Mouse (Mus musculus): ENCODE data around the gene Card14. TPM values are rescaled to one million over a fixed set of nuclear protein-coding genes. Genes with fewer than 3 reads are reported as not detected.
"Not testable (repeated sequence)": the region's sequence is repeated elsewhere in the genome, so short reads cannot be mapped to it uniquely, and the experiment has no call there.

Gene Card14
- total RNA-seq (2015) (not detected in 2 replicates), total RNA-seq (2017) (not detected in 2 replicates)

GRCm38 (mm10) chr11:119307658-119307867 is at the start of gene Card14:
TSS of gene Card14 (plus strand) at chr11:119307768.
- no peak for ATAC-seq (replicated peaks; ENCODE audit: poor library complexity)

- no peak for ATAC-seq (replicated peaks; ENCODE audit: poor library complexity)
These were observed 49.4 kb upstream of the Card14 start for GRCm38 (mm10) chr11:119258216-119258571.

- ATAC-seq (replicated peaks; ENCODE audit: poor library complexity): peak; percentile 85
These were observed 48.8 kb upstream of the Card14 start for GRCm38 (mm10) chr11:119258572-119259322.

- no peak for ATAC-seq (replicated peaks; ENCODE audit: poor library complexity)
These were observed 47.6 kb upstream of the Card14 start for GRCm38 (mm10) chr11:119259977-119260376.

- ATAC-seq (replicated peaks; ENCODE audit: poor library complexity): no peak
These were observed 43.2 kb upstream of the Card14 start for GRCm38 (mm10) chr11:119264413-119264812.

GRCm38 (mm10) chr11:119265811-119266210 is 41.8 kb upstream of the Card14 start:
- ATAC-seq (replicated peaks; ENCODE audit: poor library complexity): no peak

GRCm38 (mm10) chr11:119267241-119267674 is 40.3 kb upstream of the Card14 start:
- ATAC-seq (replicated peaks; ENCODE audit: poor library complexity): no peak

GRCm38 (mm10) chr11:119267768-119268556 is 39.6 kb upstream of the Card14 start, which contains the start of gene Gaa:
TSS of gene Gaa (plus strand) at chr11:119267887.
- peak; percentile 97 for ATAC-seq (replicated peaks; ENCODE audit: poor library complexity)

- ATAC-seq (replicated peaks; ENCODE audit: poor library complexity): no peak
These were observed 38.9 kb upstream of the Card14 start for GRCm38 (mm10) chr11:119268557-119269195.

GRCm38 (mm10) chr11:119272492-119272891 is 35.1 kb upstream of the Card14 start:
- not testable (repeated sequence) for ATAC-seq (replicated peaks; ENCODE audit: poor library complexity)

- ATAC-seq (replicated peaks; ENCODE audit: poor library complexity): peak; percentile 72
These were observed 34.2 kb upstream of the Card14 start for GRCm38 (mm10) chr11:119273186-119273930.

GRCm38 (mm10) chr11:119281030-119281429 is 26.5 kb upstream of the Card14 start:
- ATAC-seq (replicated peaks; ENCODE audit: poor library complexity): no peak

- no peak for ATAC-seq (replicated peaks; ENCODE audit: poor library complexity)
These were observed 21.6 kb upstream of the Card14 start for GRCm38 (mm10) chr11:119285791-119286527.

- no peak for ATAC-seq (replicated peaks; ENCODE audit: poor library complexity)
These were observed 20.2 kb upstream of the Card14 start for GRCm38 (mm10) chr11:119287207-119287992.

- ATAC-seq (replicated peaks; ENCODE audit: poor library complexity): not testable (repeated sequence)
These were observed 14.7 kb upstream of the Card14 start for GRCm38 (mm10) chr11:119292861-119293260.

- 0 out of 2 replicates have a peak, but pooled peaks have one; percentile 3 for ATAC-seq (replicated peaks; ENCODE audit: poor library complexity)
These were observed 9.6 kb upstream of the Card14 start for GRCm38 (mm10) chr11:119297996-119298395.

GRCm38 (mm10) chr11:119298917-119299316 is 8.7 kb upstream of the Card14 start:
- no peak for ATAC-seq (replicated peaks; ENCODE audit: poor library complexity)

GRCm38 (mm10) chr11:119299391-119300245 is 8.0 kb upstream of the Card14 start, which contains the start of gene Eif4a3:
TSS of gene Eif4a3 (minus strand) at chr11:119300089.
- ATAC-seq (replicated peaks; ENCODE audit: poor library complexity): peak; percentile 94
